Mouse (Mus musculus): ENCODE data around the gene Gm12355.

DNA sequence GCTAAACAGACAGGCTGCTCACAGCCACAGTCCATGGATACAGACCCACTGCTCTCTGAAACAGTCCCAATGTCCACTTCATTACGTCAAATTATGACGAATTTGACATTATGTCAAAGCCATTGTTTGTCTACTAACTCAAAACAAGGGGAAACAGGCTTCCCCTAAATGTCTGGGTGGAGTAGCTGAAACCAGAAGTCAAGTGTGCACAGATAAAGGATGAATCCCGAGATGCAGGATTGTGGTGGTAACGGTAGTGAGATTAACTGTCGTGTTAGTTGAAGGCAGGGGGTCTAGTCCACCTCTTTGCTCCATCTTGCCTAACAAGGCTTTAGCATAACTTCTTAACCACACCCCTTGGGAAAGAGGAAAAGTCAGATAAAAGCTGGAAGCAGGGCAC, 47.0 kb upstream of the Gm12355 start:
- TF ChIP-seq POLR2A (IDR thresholded peaks at IDR 0.05; ENCODE audit: control insufficient read depth, low read depth, low read length) (no peak), CTCF (IDR thresholded peaks at IDR 0.05; ENCODE audit: control insufficient read depth, insufficient read depth, insufficient replicate concordance, low read depth, low read length) (no peak)

Measured in testis, adult 2 months (tissue).